Mouse (Mus musculus) forebrain, embryonic 11.5 days (tissue): ENCODE measurements at regions not wholly inside any gene's neighbourhood (a gene's known extent, or its start where the extent isn't known, plus 50 kb on each side); places are given as distances from the start of the nearest gene placed in this dataset.

Experiments
- ATAC-seq: fragments of 200-750 bp; cut with Nextera tagmentation; replicated peaks from 2 replicates; pipeline ENCODE4 v1.8.0; 2017; ENCODE audit warnings: moderate TSS enrichment; ENCODE audit not compliant: low FRiP score
- DNase-seq: peaks from one replicate; pipeline ENCODE4 v3.0.0-alpha.2; 2017; ENCODE audit warnings: low spot score
- H3K27ac ChIP-seq: fragments of 300-500 bp; sonication (generic); 2 replicates; pipeline ENCODE4 v1.5.1; 2014; ENCODE audit warnings: low read depth, low read length
- H3K27me3 ChIP-seq: fragments of 300-500 bp; sonication (generic); 2 replicates; pipeline ENCODE4 v1.6.1; 2014; ENCODE audit warnings: mild to moderate bottlenecking, low read length, mixed read lengths; ENCODE audit not compliant: control insufficient read depth, insufficient read depth
- H3K36me3 ChIP-seq: fragments of 300-500 bp; sonication (generic); 2 replicates; pipeline ENCODE4 v1.6.1; 2014; ENCODE audit warnings: mild to moderate bottlenecking, low read length, moderate library complexity, mixed read lengths; ENCODE audit not compliant: control insufficient read depth, insufficient read depth
- H3K4me1 ChIP-seq: fragments of 300-500 bp; sonication (generic); replicated peaks from 2 replicates; pipeline ENCODE4 v1.6.1; 2014; ENCODE audit warnings: low read length, mixed read lengths; ENCODE audit not compliant: control insufficient read depth, insufficient read depth
- H3K4me2 ChIP-seq: fragments of 300-500 bp; sonication (generic); 2 replicates; pipeline ENCODE4 v1.6.1; 2014; ENCODE audit warnings: low read depth, mild to moderate bottlenecking, low read length, moderate library complexity, mixed read lengths; ENCODE audit not compliant: severe bottlenecking
- H3K4me3 ChIP-seq: fragments of 300-500 bp; sonication (generic); 2 replicates; pipeline ENCODE4 v1.5.1; 2014; ENCODE audit warnings: low read depth, low read length
- H3K9ac ChIP-seq: fragments of 300-500 bp; sonication (generic); 2 replicates; pipeline ENCODE4 v1.6.1; 2014; ENCODE audit warnings: low read length
- H3K9me3 ChIP-seq: fragments of 300-500 bp; sonication (generic); 2 replicates; pipeline ENCODE4 v1.6.1; 2016; ENCODE audit warnings: low read length, mixed read lengths; ENCODE audit not compliant: control insufficient read depth
- WGBS: fragments of 180-500 bp; shearing (Covaris S2); extraction: QIAGEN DNeasy Blood & Tissue Kit; methylation state at CpG from one replicate; pipeline ENCODE4 v1.1.7; 2014; 5-methylcytosine and 5-hydroxymethylcytosine counted together

- 78% methylated on average over 5 of the region's 5 CpGs for WGBS
Observed at GRCm38 (mm10) chr3:99047156-99047555, 93.7 kb upstream of the Wars2 start.

GRCm38 (mm10) chr3:99049305-99049704, 91.6 kb upstream of the Wars2 start:
- 72% methylated on average over 2 of the region's 2 CpGs for WGBS
- H3K4me2 ChIP-seq = no peak overlapping the region
- H3K9me3 ChIP-seq = no peaks in the 10 kb centered on the region
- no peak overlapping the region for H3K9ac ChIP-seq
- ATAC-seq (no peak), DNase-seq (no peak)
- H3K27ac ChIP-seq = no peak overlapping the region
- no peaks in the 10 kb centered on the region for H3K4me1 ChIP-seq
- H3K4me3 ChIP-seq = no peak overlapping the region
- H3K27me3 ChIP-seq = no peaks in the 10 kb centered on the region
- H3K36me3 ChIP-seq = no peaks in the 10 kb centered on the region

More at GRCm38 (mm10) chr3:99047156-99047555, 93.7 kb upstream of the Wars2 start:
- no peak overlapping the region for H3K27ac ChIP-seq
- no peaks in the 10 kb centered on the region for H3K36me3 ChIP-seq
- H3K4me2 ChIP-seq = no peak overlapping the region
- no peaks in the 10 kb centered on the region for H3K27me3 ChIP-seq
- no peak overlapping the region for H3K9ac ChIP-seq
- H3K4me3 ChIP-seq = no peak overlapping the region
- ATAC-seq = no peak
- DNase-seq = no peak
- no peaks in the 10 kb centered on the region for H3K9me3 ChIP-seq
- no peaks in the 10 kb centered on the region for H3K4me1 ChIP-seq

GRCm38 (mm10) chr3:99052176-99052575, 88.7 kb upstream of the Wars2 start:
- H3K36me3 ChIP-seq = no peaks in the 10 kb centered on the region
- DNase-seq = no peak
- whole genome bisulfite sequencing = 84% methylated on average over 4 of the region's 4 CpGs
- H3K9ac ChIP-seq = no peak overlapping the region
- ATAC-seq = no peak
- no peaks in the 10 kb centered on the region for H3K27me3 ChIP-seq
- no peak overlapping the region for H3K4me2 ChIP-seq
- no peaks in the 10 kb centered on the region for H3K4me1 ChIP-seq
- no peaks in the 10 kb centered on the region for H3K9me3 ChIP-seq
- H3K4me3 ChIP-seq = no peak overlapping the region
- no peak overlapping the region for H3K27ac ChIP-seq

- Histone ChIP-seq H3K36me3 (no peaks in the 10 kb centered on the region), H3K27me3 (no peaks in the 10 kb centered on the region), H3K4me3 (no peak overlapping the region), H3K4me1 (no peaks in the 10 kb centered on the region), H3K9me3 (no peaks in the 10 kb centered on the region), H3K9ac (no peak overlapping the region), H3K27ac (no peak overlapping the region), H3K4me2 (no peak overlapping the region)
- 92% methylated on average over 3 of the region's 3 CpGs for WGBS
- DNase-seq (no peak), ATAC-seq (no peak)
Observed at GRCm38 (mm10) chr3:99067168-99067567, 73.7 kb upstream of the Wars2 start.
